Mouse (Mus musculus): ENCODE measurements at regions not wholly inside any gene's neighbourhood (a gene's known extent, or its start where the extent isn't known, plus 50 kb on each side); places are given as distances from the start of the nearest gene placed in this dataset.

GRCm38 (mm10) chr2:17081266-17081665, 650.0 kb downstream of the Nebl start:
- TF ChIP-seq E2F4 (IDR thresholded peaks at IDR 0.05; ENCODE audit: insufficient read depth), result no peak
- no peak for TF ChIP-seq MYOG (IDR thresholded peaks at IDR 0.05; ENCODE audit: control insufficient read depth in 1 of 3, insufficient read depth in 1 of 3, insufficient read length in 2 of 3, low read depth in 2 of 3)
- no peak for TF ChIP-seq MAX (IDR thresholded peaks at IDR 0.05; ENCODE audit: low read depth)
- TF ChIP-seq USF1 (IDR thresholded peaks at IDR 0.05; ENCODE audit: low read depth), result no peak
- no peak for TF ChIP-seq POLR2A (IDR thresholded peaks at IDR 0.05; ENCODE audit: insufficient read length, low read depth)
- no peak for TF ChIP-seq POLR2AphosphoS2 (IDR thresholded peaks at IDR 0.05; ENCODE audit: insufficient read length, low read depth)
- TF ChIP-seq SRF (IDR thresholded peaks at IDR 0.05; ENCODE audit: control insufficient read depth, insufficient read length, low read depth), result no peak
- no peak for TF ChIP-seq MYOD1 (IDR thresholded peaks at IDR 0.05; ENCODE audit: control insufficient read depth in 1 of 3, insufficient read length in 2 of 3, low read depth in 2 of 3)
- no peak for TF ChIP-seq TCF12 (IDR thresholded peaks at IDR 0.05; ENCODE audit: insufficient read depth, poor library complexity, severe bottlenecking)
- TF ChIP-seq TCF3 (IDR thresholded peaks at IDR 0.05; ENCODE audit: insufficient read length, low read depth), result no peak
- no peak for TF ChIP-seq REST (IDR thresholded peaks at IDR 0.05; ENCODE audit: insufficient read depth, insufficient read length)
- TF ChIP-seq CEBPB (IDR thresholded peaks at IDR 0.05; ENCODE audit: insufficient read depth, poor library complexity, severe bottlenecking), result no peak

Data from myocyte (in vitro differentiated cells).